Mouse (Mus musculus): Measurements from ENCODE around the gene Cyb5b. TPM values are rescaled to one million over a fixed set of nuclear protein-coding genes. Genes with fewer than 3 reads are reported as not detected.
"Not testable (repeated sequence)": the region's sequence is repeated elsewhere in the genome, so short reads cannot be mapped to it uniquely, and the experiment has no call there.

The Cyb5b gene
- total RNA-seq, 2 experiments from 2014 or later: 59.0 to 64.4 TPM

- not testable (repeated sequence) for ATAC-seq (replicated peaks; ENCODE audit: poor library complexity, severe bottlenecking)
Measured at GRCm38 (mm10) chr8:107217230-107217629, 66.8 kb downstream of the Cyb5b start.

- no peak for ATAC-seq (replicated peaks; ENCODE audit: poor library complexity, severe bottlenecking)
Measured at GRCm38 (mm10) chr8:107218091-107218490, 67.7 kb downstream of the Cyb5b start.

GRCm38 (mm10) chr8:107219078-107219477 lies 68.6 kb downstream of the Cyb5b start:
- ATAC-seq (replicated peaks; ENCODE audit: poor library complexity, severe bottlenecking): no peak

- ATAC-seq (replicated peaks; ENCODE audit: poor library complexity, severe bottlenecking): peak; percentile 96
Measured at GRCm38 (mm10) chr8:107221924-107222851, 71.7 kb downstream of the Cyb5b start.

- no peak for ATAC-seq (replicated peaks; ENCODE audit: poor library complexity, severe bottlenecking)
Measured at GRCm38 (mm10) chr8:107226183-107226582, 75.7 kb downstream of the Cyb5b start.

GRCm38 (mm10) chr8:107227011-107227626 lies 76.7 kb downstream of the Cyb5b start:
- no peak for ATAC-seq (replicated peaks; ENCODE audit: poor library complexity, severe bottlenecking)

- ATAC-seq (replicated peaks; ENCODE audit: poor library complexity, severe bottlenecking): no peak
Measured at GRCm38 (mm10) chr8:107233251-107233650, 82.8 kb downstream of the Cyb5b start.

GRCm38 (mm10) chr8:107233718-107234117 lies 83.3 kb downstream of the Cyb5b start:
- ATAC-seq (replicated peaks; ENCODE audit: poor library complexity, severe bottlenecking): no peak

Other genes with a start within 250 kb of the Cyb5b start
- gene Sntb2, start 214.9 kb upstream of the Cyb5b start, total RNA-seq (2014; fragmentation: Nextera tagmentation): 5.4 and 7.1 TPM in 2 replicates
- 5.9 and 6.2 TPM in 2 replicates for gene Sntb2, start 214.9 kb upstream of the Cyb5b start, total RNA-seq (2017)
- 21.7 and 22.4 TPM in 2 replicates for gene Vps4a, start 119.4 kb upstream of the Cyb5b start, total RNA-seq (2014; fragmentation: Nextera tagmentation)
- 29.8 and 31.7 TPM in 2 replicates for gene Vps4a, start 119.4 kb upstream of the Cyb5b start, total RNA-seq (2017)
- 24.2 and 42.5 TPM in 2 replicates for gene Pdf, start 102.0 kb upstream of the Cyb5b start, total RNA-seq (2014; fragmentation: Nextera tagmentation)
- gene Pdf, start 102.0 kb upstream of the Cyb5b start, total RNA-seq (2017): 45.1 and 50.8 TPM in 2 replicates
- 17.0 and 23.7 TPM in 2 replicates for gene Cog8, start 94.0 kb upstream of the Cyb5b start, total RNA-seq (2014; fragmentation: Nextera tagmentation)
- gene Cog8, start 94.0 kb upstream of the Cyb5b start, total RNA-seq (2017): 22.3 and 25.0 TPM in 2 replicates
- gene Nip7, start 93.8 kb upstream of the Cyb5b start, total RNA-seq (2014; fragmentation: Nextera tagmentation): 53.7 and 59.8 TPM in 2 replicates
- gene Nip7, start 93.8 kb upstream of the Cyb5b start, total RNA-seq (2017): 56.1 and 67.4 TPM in 2 replicates
- not detected in 2 replicates for gene Tmed6, start 85.0 kb upstream of the Cyb5b start, total RNA-seq (2014; fragmentation: Nextera tagmentation)
- not detected in 2 replicates for gene Tmed6, start 85.0 kb upstream of the Cyb5b start, total RNA-seq (2017)
- 39.1 and 46.7 TPM in 2 replicates for gene Terf2, start 54.1 kb upstream of the Cyb5b start, total RNA-seq (2014; fragmentation: Nextera tagmentation)
- gene Terf2, start 54.1 kb upstream of the Cyb5b start, total RNA-seq (2017): 22.3 and 26.3 TPM in 2 replicates
- 32.0 TPM in 2 replicates for gene Nfat5, start 142.8 kb downstream of the Cyb5b start, total RNA-seq (2014; fragmentation: Nextera tagmentation)
- gene Nfat5, start 142.8 kb downstream of the Cyb5b start, total RNA-seq (2017): 15.6 and 27.1 TPM in 2 replicates

All from granulocyte monocyte progenitor cell, adult 5-6 weeks (primary cell).